ENCODE assay signal across 1 mouse cellular context in genomic region chr17:28223561-28224391, GRCm38 (mm10).
TF ChIP-seq lines count a peak whose summit lies in the region.

No protein-coding gene starts in this region.

TF ChIP-seq in CH12.LX, 34 proteins besides CTCF, POLR2A, EP300 and RAD21 (continued from another document):
- TF ChIP-seq ELF1 (IDR thresholded peaks at IDR 0.05; ENCODE audit: low read depth, low read length), result peak; percentile 78; the same call in 1 of the 2 replicates
- TF ChIP-seq BHLHE40 (IDR thresholded peaks at IDR 0.05; ENCODE audit: low read depth, low read length), result 0 out of 2 replicates have a peak, but pooled peaks have one; percentile 16
- TF ChIP-seq TBP (conservative IDR thresholded peaks at IDR 0.05; ENCODE audit: low read depth, low read length), result 0 out of 2 replicates have a peak, but pooled peaks have one; percentile 46
- TF ChIP-seq TCF12 (IDR thresholded peaks at IDR 0.05; ENCODE audit: low read depth, low read length), result no peak; the same call in 1 of the 2 replicates
- TF ChIP-seq MAZ (IDR thresholded peaks at IDR 0.05; ENCODE audit: low read depth, low read length), result no peak
- TF ChIP-seq MEF2A (IDR thresholded peaks at IDR 0.05; ENCODE audit: borderline replicate concordance, low read depth, low read length), result 0 out of 2 replicates have a peak, but pooled peaks have one; percentile 20
- no peak for TF ChIP-seq E2F4 (IDR thresholded peaks at IDR 0.05; ENCODE audit: insufficient replicate concordance, low read depth, low read length)
- no peak for TF ChIP-seq ZKSCAN1 (IDR thresholded peaks at IDR 0.05; ENCODE audit: borderline replicate concordance, low read depth, low read length)
- TF ChIP-seq JUND (conservative IDR thresholded peaks at IDR 0.05; ENCODE audit: low read depth, low read length), result no peak
- TF ChIP-seq IRF4 (IDR thresholded peaks at IDR 0.05; ENCODE audit: low read depth, low read length), result peak; percentile 43; the same call in 1 of the 2 replicates
- TF ChIP-seq ZMIZ1 (IDR thresholded peaks at IDR 0.05; ENCODE audit: low read depth, low read length), result 0 out of 2 replicates have a peak, but pooled peaks have one; percentile 10
- TF ChIP-seq MYC (IDR thresholded peaks at IDR 0.05; ENCODE audit: low read depth, low read length), result peak; percentile 27; the same call in 1 of the 2 replicates
- TF ChIP-seq SIN3A (IDR thresholded peaks at IDR 0.05; ENCODE audit: low read length), result 0 out of 2 replicates have a peak, but pooled peaks have one; percentile 24
